Mouse (Mus musculus): Measurements from ENCODE around the gene Zfp941.

Zfp941 gene

DNA sequence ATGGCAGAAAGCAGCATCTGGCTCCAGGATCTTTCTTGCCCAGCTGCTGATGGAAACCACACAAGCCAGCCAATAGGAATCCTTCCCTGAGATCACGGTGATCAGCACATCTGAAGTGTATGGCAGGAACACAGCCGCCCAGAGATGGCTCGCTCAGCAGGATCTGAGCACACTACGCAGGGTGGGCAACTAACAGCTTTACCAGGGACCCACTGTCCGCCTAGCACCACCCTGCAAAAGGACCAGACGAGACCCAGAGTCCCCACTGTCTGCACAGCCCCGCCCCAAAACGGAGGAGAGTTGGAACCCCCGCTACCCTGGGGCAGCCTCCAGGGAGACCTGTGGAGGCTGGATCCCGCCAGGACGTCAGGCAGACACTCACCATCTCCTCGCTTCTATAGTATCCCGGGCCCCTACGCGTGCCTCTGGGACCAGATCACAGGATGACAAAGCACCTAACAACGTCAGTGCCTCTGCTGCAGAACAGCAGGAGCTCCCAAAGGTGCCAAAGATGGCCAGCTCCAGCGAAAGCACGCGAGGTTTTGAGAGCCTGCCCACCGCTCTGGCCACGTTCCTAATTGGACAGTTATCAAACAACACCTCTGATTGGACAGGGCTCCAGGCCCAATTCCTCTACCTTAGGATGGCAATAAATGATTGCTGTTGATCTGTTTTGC is at the start of gene Zfp941:
Zfp941 (minus strand) TSS at position 526 of the 677 bp plus-strand sequence.
- peak; percentile 87 to 91 for DNase-seq

DNA sequence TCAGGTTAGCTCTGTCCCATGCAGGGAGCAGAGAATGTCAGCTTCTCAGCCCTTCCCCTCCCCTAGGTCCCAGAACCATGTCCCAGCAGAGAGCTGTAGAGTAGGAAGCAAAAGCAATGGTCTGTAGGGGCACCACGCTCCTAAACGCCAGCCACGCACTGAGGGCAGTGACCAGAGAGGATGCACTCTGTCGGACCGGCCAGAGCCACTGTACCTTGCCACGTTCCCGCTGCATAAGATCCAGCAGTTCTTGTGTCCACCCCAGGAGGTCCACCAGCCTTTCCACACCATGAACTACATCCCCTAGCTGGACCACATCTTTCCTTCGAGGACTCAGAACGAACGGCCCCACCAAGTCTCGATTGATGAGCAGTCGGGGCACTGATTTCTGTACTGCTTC is 42.8 kb upstream of the Zfp941 start:
- DNase-seq, result no peak

DNA sequence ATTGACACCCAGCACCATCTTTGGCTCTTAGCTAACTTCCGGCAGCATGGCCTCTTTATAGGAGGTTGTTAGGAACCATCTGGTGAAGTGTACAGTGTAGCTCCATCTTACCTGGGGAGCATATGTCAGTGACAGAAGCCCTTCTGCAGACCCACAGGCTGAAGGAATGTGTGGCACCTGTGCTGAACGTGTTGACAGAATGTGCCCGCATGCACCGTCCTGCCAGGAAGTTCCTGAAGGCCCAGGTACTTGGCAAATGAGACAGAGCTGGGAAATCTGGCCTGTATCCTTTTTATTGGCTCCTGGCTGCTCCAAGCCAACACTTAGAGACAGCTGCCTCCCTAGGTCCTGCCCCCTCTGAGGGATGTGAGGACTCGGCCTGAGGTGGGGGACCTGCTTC is 38.8 kb upstream of the Zfp941 start:
- no peak for DNase-seq

DNA sequence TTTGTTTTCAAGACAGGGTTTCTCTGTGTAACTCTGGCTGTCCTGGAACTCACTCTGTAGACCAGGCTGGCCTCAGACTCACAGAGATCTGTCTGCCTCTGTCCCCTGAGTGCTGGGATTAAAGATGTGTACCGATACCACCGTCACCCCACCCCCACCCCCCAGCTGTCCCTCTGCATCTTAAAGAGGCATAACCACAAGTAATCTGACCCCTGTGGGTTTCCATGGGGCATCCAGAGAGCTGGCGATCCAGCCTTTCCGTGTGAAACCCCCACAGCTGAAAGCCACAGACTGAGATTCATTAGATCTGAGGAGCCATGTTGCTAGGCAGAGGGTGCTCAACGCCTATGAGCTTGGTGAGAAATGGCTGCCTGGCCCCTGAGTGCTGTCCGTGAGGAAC is 38.0 kb upstream of the Zfp941 start:
- no peak for DNase-seq

DNA sequence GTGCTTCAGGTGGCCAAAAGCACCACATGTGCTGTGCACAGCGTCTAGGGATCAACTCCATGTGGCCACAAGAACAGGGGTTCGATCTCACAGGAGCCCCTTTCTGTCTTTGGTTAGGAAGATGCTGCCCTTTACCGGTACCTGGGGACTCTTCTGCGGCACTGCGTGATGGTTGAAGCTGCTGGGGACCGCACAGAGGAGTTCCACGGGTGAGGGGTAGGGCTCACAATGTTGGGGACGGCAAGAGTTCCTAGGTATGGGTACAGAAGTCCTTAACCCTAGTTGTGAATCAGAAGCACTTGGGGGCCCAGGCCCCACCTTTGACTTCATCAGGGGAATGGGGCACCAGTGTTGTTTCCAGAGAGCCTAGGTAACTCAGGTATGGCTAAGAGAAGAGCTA is 36.8 kb upstream of the Zfp941 start:
- no peak for DNase-seq

DNA sequence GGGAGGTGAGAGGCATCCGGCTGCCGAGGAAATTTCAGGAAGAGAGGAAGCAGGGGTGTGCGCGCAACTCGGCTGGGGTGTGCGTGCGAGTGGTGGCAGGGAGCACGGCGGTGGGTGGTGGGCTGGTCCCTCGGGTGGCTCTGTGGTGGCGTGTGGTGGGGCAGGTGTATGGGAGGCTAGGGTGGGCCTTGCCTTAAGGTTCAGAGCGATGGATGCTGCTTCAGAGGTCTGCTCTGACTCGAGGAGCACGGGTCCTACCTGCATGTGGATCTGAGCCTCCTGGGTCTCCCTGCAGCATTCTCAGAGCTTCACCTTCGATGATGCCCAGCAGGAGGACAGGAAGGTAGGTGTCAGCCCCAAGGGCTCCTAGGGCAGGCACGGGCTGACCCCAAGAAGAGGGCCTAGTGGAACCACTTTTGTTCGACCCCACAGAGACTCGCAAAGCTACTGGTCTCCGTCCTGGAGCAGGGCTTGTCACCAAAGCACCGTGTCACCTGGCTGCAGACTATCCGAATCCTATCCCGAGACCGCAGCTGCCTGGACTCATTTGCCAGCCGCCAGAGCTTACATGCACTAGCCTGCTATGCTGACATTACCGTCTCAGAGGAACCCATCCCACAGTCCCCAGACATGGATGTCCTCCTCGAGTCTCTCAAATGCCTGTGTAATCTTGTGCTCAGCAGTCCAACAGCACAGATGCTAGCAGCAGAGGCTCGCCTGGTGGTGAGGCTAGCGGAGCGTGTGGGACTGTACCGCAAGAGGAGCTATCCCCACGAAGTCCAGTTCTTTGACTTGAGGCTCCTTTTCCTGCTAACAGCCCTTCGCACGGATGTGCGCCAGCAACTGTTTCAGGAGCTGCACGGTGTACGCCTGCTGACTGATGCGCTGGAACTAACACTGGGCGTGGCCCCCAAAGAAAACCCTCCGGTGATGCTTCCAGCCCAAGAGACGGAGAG is 35.9 kb upstream of the Zfp941 start, which contains the start of gene Bet1l:
Bet1l (minus strand) TSS at position 28 of the 956 bp plus-strand sequence.
- peak; percentile 36 to 40 for DNase-seq

DNA sequence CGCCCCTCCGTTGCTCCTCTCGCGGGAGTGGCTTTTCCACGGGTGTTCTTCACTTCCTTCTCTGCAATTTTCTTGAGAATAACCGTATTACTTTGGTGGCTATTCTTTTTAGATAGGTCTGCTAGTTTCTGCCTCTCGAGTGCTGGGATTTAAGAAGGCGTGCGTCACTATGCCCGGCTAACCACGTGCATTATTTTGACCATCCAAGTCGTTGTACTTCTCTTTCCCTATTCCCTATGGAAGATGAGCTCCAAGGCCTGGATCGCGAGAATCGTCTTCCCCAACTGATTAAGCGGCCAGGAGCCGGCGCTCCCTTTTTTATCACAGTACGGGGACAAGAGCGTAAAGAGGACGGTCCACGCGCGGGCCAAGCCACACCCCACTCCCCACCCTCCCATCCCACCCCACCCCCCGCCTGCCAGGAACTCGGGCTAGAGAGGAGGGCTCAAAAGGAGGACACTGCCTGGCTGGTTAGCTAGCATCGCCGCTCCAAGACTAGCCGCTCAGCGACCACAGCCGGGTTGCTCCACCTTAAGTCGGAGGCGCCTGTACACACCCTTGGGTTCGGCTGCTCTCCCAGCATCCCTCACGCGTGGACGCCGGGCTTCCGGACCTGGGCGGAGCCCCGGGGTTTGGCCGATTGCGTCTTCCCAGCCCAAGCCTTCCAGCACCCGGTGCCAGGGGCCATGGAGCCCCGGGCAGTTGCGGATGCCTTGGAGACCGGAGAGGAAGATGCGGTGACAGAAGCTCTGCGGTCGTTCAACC is 35.0 kb upstream of the Zfp941 start, which contains the start of gene Ric8a:
Ric8a (plus strand) TSS at position 173 of the 765 bp plus-strand sequence.
- peak; percentile 90 to 92 for DNase-seq

DNA sequence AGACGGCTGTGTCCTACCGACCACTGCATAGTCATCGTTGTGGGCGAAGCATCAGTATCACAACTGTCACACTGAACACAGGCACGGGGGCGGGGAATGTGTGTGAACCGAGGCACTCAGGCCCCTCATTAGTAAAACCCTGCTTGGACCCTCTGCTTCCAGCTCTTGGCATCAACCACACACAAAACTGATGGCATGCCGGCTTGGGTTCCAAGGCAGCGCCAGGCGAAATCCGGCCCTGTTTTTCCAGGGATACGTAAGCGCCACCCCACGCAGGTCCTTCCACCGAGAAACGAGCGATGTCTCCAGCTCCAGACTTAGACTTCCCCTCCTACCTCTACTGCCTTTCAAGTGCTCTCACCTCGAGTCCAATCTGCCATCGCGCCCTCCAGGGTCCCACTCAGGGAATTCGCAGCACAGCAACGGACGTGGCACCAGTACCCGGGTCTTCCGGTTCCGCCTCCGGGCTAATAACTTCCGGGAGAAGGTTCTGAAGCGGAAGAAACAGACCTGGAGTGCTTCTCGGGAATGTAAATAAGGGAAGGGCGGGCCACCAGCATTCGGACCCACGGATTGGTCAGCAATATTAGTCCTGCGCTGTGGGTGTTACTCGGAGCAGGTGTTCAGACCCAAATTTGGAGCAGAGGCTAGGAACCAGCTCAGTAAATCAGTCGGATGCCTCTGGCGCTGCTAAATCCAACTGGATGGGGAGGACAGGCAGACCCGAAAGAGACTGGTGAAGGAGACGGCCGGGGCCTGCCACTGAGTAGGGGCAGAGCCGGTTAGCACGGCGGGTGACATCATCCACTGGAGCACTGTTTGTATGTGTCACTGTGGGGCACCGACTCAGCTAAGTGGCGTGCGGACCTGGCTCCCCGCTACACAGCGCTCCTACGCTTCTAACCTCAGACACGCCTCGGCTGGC is 34.1 kb upstream of the Zfp941 start, which contains the start of gene Gm45785:
Gm45785 (minus strand) TSS at position 472 of the 925 bp plus-strand sequence.
- peak; percentile 85 to 87 for DNase-seq

DNA sequence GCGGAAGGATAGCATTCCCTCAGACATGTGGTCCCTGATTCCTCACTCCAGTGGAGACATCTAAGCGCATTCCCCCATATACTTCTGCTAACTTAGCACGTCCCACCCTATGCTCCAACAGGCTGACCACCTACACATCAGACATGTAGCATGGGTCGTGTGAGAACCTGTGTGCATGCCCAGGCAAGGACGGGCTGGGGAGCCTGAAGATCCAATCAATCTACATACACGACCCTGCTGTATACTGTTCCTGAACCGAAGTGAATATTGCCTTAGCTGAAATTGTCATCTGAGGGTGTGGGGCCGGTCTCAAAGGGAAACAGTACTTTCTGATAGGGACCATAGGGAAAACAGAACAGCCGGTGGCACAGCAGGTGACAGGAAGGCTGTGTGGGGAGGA is 33.2 kb upstream of the Zfp941 start:
- DNase-seq, result no peak

DNA sequence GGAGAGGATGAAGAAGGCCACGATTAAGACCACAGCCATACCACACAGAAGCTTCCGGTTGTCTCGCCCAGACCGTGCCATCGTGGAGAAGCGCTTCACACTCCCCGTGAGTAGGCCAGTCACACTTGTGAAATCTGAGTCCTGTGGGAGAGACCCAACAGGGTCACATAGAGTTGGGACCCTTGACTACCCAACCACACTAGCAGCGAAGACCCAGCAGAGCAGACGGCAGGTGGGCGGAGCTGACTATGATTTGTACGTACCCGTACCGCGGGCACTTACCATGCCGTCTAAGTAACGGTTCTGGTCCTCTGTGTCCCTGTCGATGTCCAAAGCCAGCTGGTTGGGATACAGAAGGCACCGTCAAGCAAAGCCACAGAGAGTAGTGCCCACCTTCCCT is 32.5 kb upstream of the Zfp941 start:
- DNase-seq, result no peak

DNA sequence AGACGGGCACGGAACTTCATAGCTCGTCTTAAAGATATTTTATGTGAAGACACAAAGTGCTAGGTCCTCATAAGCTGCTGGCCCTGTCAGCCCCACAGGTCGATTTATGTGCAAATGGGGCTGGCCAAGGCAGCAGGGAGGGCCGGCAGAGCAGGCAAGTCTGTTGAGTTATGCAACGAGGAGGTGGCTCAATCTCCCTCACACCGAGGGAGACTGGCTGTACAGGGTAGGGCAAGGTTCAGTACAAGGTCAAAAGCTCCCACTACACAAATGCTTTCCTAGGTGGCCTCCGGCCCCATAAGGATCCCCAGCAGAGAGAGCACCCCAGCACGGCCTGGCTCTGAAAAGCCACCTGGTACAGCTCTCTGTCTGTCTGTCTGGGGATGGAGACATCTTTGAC is 31.4 kb upstream of the Zfp941 start:
- DNase-seq, result no peak

DNA sequence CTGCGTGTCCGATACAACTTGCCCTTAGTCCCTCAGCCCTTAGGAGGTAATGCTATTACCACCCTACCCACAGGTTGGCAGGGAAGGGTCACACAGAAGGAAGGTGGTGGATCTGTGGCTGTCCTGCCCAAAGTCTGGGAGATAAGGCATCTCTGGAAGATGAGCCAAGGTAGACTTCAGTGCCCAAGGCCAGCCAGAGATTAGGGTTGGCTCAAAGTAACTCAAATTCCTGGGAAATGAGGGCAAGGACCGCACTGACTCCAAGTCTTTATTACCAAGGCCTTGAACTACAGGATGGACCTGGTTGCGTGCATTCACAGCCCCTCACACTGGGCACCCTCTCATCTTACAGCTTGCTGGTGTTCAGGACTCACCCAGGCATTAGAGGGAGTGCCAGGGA is 29.9 kb upstream of the Zfp941 start:
- DNase-seq, result no peak

DNA sequence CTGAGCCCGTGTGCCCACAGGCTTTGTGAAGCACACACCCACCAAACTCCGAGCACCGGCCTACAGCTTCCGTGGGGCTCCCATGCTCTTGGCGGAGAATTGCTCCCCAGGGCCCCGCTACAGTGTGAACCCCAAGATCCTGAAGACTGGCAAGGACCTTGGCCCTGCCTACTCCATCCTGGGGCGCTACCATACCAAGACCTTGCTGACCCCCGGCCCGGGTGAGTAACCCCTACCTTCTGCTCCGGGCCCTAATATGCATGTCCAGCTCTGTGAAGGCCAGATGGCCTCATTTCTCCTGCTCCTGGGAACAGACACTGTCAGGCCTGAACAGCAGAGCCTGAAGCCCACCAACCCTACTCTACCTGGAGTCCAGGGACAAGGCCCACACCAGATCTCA is 26.6 kb upstream of the Zfp941 start:
- no peak for DNase-seq

DNA sequence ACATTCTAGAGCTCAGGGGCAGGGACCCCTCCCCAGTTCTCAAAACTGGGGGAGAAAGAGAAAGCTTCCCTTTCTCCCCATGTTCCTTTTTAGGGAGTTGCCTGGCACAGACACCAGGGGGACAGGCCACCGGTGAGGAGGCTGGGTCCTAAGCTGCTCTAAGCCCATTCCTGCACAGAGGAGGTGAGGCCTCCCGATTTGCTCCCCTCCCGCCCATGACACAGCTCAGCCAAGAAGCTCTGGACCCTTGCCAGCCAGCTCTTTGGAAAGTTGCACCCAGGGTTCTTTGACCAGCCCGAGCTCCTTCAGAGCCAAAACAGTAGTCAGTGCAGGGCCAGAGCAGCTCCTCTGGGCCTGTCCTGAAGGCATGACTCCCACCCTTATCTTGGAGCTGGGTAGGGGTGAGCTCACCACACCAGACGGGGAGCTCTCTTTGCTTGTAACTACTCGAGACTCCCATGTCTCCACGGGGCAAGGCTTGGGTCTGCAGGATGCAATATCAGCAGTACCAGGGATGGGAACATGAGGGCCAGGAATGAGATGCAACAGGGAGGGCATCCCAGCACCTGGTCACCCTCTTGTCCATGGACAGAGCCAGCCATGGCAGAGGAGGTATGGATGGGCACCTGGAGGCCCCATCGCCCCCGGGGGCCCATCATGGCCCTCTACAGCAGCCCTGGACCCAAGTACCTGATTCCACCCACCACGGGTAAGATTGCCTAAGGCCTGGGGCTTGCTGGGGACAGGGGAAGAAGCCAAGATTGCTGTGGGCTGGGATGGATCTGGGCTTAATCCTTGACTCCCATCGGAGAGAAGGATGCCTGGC is 26.0 kb upstream of the Zfp941 start, which contains the start of gene Odf3:
Odf3 (plus strand) TSS at position 51 of the 826 bp plus-strand sequence.
- DNase-seq, result no peak

DNA sequence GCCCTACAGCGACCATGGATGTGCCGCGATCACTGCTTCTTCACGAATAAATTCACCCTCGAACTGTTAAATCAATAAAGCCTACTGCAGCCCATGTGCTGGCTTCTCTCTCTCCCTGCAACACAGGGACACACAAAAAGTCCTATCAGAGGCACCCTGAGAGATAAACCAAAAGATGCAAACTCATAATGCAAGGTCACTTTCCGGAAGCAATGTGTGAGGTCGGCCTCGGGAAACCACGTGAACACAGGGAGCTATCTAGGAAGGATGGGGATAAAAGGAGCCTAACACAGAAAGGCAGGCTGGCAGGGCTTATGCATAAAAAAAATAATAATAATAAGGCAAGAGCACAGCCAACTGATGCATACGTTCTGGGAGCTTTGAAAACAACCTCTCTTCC is 24.7 kb upstream of the Zfp941 start:
- DNase-seq, result no peak

DNA sequence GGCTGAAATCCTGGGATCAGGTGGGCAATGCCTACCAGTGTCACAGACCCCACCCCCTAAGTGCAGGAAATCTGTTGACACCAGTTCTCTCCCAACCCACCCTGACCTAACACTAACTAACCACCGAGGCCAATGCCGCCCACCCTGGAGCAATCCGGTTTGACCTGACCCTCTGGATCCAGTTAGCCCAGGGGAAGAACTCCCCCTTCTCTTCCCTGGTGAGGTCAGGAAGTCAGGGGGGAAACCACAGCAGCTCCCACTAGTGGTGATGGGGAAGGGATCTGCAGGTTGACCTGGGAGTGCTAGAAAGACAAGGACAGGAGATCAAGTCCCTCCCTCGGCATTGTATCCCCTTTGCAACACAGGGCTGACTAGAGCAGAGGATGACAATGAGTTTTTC is 23.7 kb upstream of the Zfp941 start:
- no peak for DNase-seq

DNA sequence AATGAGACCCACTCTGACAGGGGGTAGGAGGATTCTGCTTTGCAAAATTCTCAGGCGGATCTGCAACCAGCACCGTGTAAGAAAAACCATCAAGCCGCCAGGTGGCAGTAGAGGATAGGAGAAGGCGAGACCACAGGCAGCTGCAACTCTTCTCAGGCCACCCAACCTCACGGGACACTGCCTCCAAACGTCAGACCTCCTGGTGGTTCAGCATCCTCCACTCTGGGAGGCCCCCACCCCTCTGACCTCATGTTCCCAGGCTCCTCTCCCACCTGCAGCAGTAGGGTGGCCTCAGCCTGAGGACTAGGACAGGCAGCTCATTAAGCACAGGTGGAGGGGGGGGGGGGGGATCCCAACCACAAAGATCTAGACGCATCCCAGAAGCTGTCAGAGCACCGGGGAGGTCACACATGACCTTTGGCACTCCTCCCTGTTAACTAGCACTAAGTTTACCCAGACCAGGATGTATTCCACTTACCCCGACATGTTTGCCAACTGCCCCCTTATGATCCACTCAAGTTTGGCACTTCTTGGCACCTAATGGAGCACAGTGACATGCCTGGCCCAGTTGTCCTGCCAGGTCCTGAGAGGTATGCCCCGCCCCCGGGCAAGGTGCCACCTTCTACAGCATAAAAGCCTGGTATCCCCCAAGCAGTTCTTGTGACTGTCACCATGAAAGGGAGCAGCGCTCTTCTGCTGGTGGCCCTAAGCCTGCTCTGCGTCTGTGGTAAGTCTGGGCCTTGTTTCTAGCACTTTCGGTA is 23.1 kb upstream of the Zfp941 start, which contains the start of gene Scgb1c1:
Scgb1c1 (plus strand) TSS at position 643 of the 761 bp plus-strand sequence.
- peak; percentile 92 to 96 for DNase-seq

DNA sequence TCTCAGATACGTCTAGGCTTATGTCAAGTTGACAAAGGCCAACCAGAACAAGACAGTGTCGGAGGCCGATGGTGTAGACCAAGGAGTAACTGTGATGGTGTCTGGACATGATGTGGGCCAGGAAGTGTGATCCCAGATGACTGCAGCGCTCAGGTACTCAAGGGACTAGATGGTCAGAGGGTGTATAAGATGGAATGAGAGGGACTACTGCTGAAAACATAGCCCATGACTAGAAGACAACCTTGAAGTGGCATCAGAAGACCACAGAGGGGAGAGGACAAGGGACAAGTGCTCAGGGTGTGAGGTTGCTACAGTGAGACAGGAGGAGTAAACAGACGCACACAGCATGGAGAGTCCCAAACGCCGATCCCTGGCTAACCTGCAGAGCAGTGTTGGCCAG is 21.8 kb upstream of the Zfp941 start:
- no peak for DNase-seq

DNA sequence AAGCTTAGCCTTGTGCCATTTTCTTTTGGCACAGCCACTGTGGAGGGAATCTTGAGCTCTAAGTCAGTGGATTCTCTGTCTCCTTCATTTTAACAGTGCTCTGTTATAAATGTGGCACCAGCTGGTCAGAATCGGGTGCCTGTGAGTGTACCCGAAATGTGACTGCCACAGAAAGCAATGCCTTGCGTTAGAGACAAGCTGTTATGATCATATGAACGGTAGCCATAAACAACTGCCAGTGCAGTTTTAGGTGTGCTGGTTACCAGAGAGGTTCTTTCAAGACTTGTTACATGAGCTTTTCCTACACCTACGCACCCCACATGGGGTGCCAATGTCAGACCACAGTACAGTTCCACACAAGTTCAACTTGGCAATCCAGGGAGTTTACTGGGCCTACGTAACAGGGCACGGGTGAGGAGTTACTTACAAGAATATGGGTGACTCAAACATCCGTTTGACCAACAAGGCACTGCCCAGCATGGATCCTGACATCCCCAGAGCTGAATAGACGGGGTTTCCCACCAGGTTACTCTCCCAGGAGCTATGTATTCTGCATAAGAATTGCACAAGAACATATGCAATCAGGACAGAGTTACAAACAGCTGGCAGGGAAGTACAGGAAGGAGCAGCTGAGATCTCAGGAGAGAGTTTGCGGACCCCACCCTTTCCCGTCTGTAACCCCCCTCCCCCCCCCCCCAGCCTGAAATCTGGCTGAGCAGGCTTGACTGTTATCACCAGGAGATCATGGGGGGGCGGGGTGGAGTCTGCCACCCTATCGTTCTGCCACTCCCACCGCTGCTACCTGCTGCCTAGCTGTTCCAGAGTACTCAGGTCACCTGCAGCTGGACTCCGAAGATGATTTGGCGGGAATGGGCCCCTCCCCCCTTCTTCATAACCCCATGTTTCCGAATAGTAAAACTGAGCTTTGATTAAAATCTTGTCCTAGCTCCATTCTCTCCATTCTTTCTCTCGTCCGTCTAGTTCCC is 19.1 kb upstream of the Zfp941 start:
- no peak for DNase-seq
